ENCODE assay signal across 17 mouse cellular contexts in genomic region chr2:157670191-157670590, GRCm38 (mm10).
DNase-seq lines count a peak whose midpoint lies in the region; ATAC-seq and TF ChIP-seq lines count a peak whose summit lies in the region.
"Had no signal": no experiment of that assay in that cellular context is flagged by ENCODE, and none has a peak within 500 bp of the region (broad histone marks: within the 10 kb centered on the region; RNA-seq: fewer than 3 reads in every experiment).

No protein-coding gene starts in this region.

- H3K4me2 ChIP-seq in neural tube, embryonic 13.5 days = no peak overlapping the region
- no peak overlapping the region for H3K4me2 ChIP-seq in heart, postnatal 0 days (ENCODE audit: low read depth, low read length)
- no peak overlapping the region for H3K4me2 ChIP-seq in intestine, postnatal 0 days (replicated peaks; ENCODE audit: low read depth)
- H3K4me2 ChIP-seq: kidney, embryonic 15.5 days; limb, embryonic 13.5 days; midbrain, embryonic 15.5 days had no signal

- H3K27ac ChIP-seq in neural tube, embryonic 13.5 days (replicated peaks) = 0 out of 2 replicates have a peak overlapping the region, but pooled peaks have one; percentile 62
- no peak overlapping the region for H3K27ac ChIP-seq in heart, postnatal 0 days (ENCODE audit: low read depth)
- no peak overlapping the region for H3K27ac ChIP-seq in intestine, postnatal 0 days (ENCODE audit: low read depth, low read length)
- H3K27ac ChIP-seq: embryonic facial prominence, embryonic 10.5 days; gastrocnemius, adult 2 months; kidney, embryonic 15.5 days; limb, embryonic 13.5 days; midbrain, embryonic 15.5 days had no signal

- peaks cover 28% of the 10 kb centered on the region for H3K4me1 ChIP-seq in neural tube, embryonic 13.5 days (replicated peaks)
- H3K4me1 ChIP-seq in heart, postnatal 0 days (ENCODE audit: control insufficient read depth, insufficient read depth) = peaks cover 15% of the 10 kb centered on the region
- no peaks in the 10 kb centered on the region for H3K4me1 ChIP-seq in intestine, postnatal 0 days (replicated peaks; ENCODE audit: control insufficient read depth, insufficient read depth, low read length)
- H3K4me1 ChIP-seq: limb, embryonic 13.5 days; midbrain, embryonic 15.5 days had no signal

- no peak for TF ChIP-seq CTCF in heart, postnatal 0 days (IDR thresholded peaks at IDR 0.05; ENCODE audit: low read depth)
- no peak for TF ChIP-seq CTCF in intestine, postnatal 0 days (IDR thresholded peaks at IDR 0.05; ENCODE audit: low read depth)

- 0 out of 2 replicates have a peak, but pooled peaks cover 4% of the 10 kb centered on the region for H3K9me3 ChIP-seq in neural tube, embryonic 13.5 days
- no peaks in the 10 kb centered on the region for H3K9me3 ChIP-seq in heart, postnatal 0 days (replicated peaks; ENCODE audit: control insufficient read depth, low read length)
- 0 out of 2 replicates have a peak, but pooled peaks cover 2% of the 10 kb centered on the region for H3K9me3 ChIP-seq in intestine, postnatal 0 days (ENCODE audit: control insufficient read depth)
- H3K9me3 ChIP-seq: embryonic facial prominence, embryonic 10.5 days; kidney, embryonic 15.5 days; limb, embryonic 13.5 days; midbrain, embryonic 15.5 days had no signal

- DNase-seq in adrenal gland, adult 2 months = peak; percentile 7
- DNase-seq in adrenal gland, postnatal 14 days = no peak
- DNase-seq in neural tube, embryonic 10.5 days (ENCODE audit: extremely low spot score, low spot score) = no peak
- DNase-seq in heart, postnatal 0 days (ENCODE audit: low spot score) = peak; percentile 69
- no peak for DNase-seq in urinary bladder, postnatal 36 days (ENCODE audit: low spot score in 2 of 2)
- DNase-seq in testis, postnatal 10 days (ENCODE audit: low spot score) = no peak
- DNase-seq: cerebellum, adult 8-10 months; gastrocnemius, adult 2 months; liver, postnatal 0 days; lung, postnatal 4 days had no signal

- H3K36me3 ChIP-seq in neural tube, embryonic 13.5 days = no peaks in the 10 kb centered on the region
- no peaks in the 10 kb centered on the region for H3K36me3 ChIP-seq in heart, postnatal 0 days (replicated peaks; ENCODE audit: control insufficient read depth, insufficient read depth, low read length)
- no peaks in the 10 kb centered on the region for H3K36me3 ChIP-seq in intestine, postnatal 0 days (ENCODE audit: control insufficient read depth, insufficient read depth)
- H3K36me3 ChIP-seq: embryonic facial prominence, embryonic 10.5 days; kidney, embryonic 15.5 days; limb, embryonic 13.5 days; midbrain, embryonic 15.5 days had no signal

- ATAC-seq in neural tube, embryonic 13.5 days (ENCODE audit: low read depth) = no peak
- peak; percentile 84 for ATAC-seq in heart, postnatal 0 days (ENCODE audit: insufficient read depth, low read depth)
- no peak for ATAC-seq in intestine, postnatal 0 days
- ATAC-seq: forebrain, embryonic 16.5 days; liver, postnatal 0 days; midbrain, embryonic 15.5 days had no signal

- H3K4me3 ChIP-seq in neural tube, embryonic 13.5 days = no peak overlapping the region
- H3K4me3 ChIP-seq in heart, postnatal 0 days (ENCODE audit: low read depth, low read length) = no peak overlapping the region
- H3K4me3 ChIP-seq in intestine, postnatal 0 days (ENCODE audit: low read depth, low read length) = no peak overlapping the region
- H3K4me3 ChIP-seq: embryonic facial prominence, embryonic 10.5 days; gastrocnemius, adult 2 months; kidney, embryonic 15.5 days; limb, embryonic 13.5 days; midbrain, embryonic 15.5 days had no signal

- no peaks in the 10 kb centered on the region for H3K27me3 ChIP-seq in neural tube, embryonic 13.5 days
- no peaks in the 10 kb centered on the region for H3K27me3 ChIP-seq in heart, postnatal 0 days (ENCODE audit: control insufficient read depth, insufficient read depth, low read length)
- no peaks in the 10 kb centered on the region for H3K27me3 ChIP-seq in intestine, postnatal 0 days (replicated peaks; ENCODE audit: control insufficient read depth, insufficient read depth, low read length)
- H3K27me3 ChIP-seq: kidney, embryonic 15.5 days; limb, embryonic 13.5 days; midbrain, embryonic 15.5 days had no signal

- TF ChIP-seq EP300 in heart, postnatal 0 days (IDR thresholded peaks at IDR 0.05; ENCODE audit: low read depth) = no peak

- no peak overlapping the region for H3K9ac ChIP-seq in neural tube, embryonic 13.5 days
- no peak overlapping the region for H3K9ac ChIP-seq in heart, postnatal 0 days (replicated peaks; ENCODE audit: low read depth, low read length)
- H3K9ac ChIP-seq in intestine, postnatal 0 days (ENCODE audit: low read depth, low read length) = no peak overlapping the region
- H3K9ac ChIP-seq: kidney, embryonic 15.5 days; limb, embryonic 13.5 days; liver, postnatal 0 days; midbrain, embryonic 15.5 days had no signal

- 79% methylated on average over 2 of the region's 2 CpGs for WGBS in neural tube, embryonic 13.5 days
- WGBS in heart, postnatal 0 days = 16% methylated on average over 2 of the region's 2 CpGs
- 42% methylated on average over 2 of the region's 2 CpGs for WGBS in intestine, postnatal 0 days

Comparison
In these comparisons a context has a peak if more than half of its experiments do, and no peak if none do; other contexts are left out.
1. DNase-seq: peak in adrenal gland, adult 2 months (single experiment) and heart, postnatal 0 days (single experiment); none in adrenal gland, postnatal 14 days (single experiment), neural tube, embryonic 10.5 days (single experiment), urinary bladder, postnatal 36 days (0 of 2) and testis, postnatal 10 days (single experiment).